23 mouse cellular contexts compared by ENCODE assay signal in genomic region chr11:107349756-107350155, GRCm38 (mm10).
A peak's percentile ranks its signal among the peaks of the same experiment; 100 is the strongest.
DNase-seq lines count a peak whose midpoint lies in the region; TF ChIP-seq lines count a peak whose summit lies in the region.
"Had no signal": no experiment of that assay in that cellular context is flagged by ENCODE, and none has a peak within 500 bp of the region (broad histone marks: within the 10 kb centered on the region; RNA-seq: fewer than 3 reads in every experiment).

No protein-coding gene starts in this region.

- H3K27me3 ChIP-seq in E14TG2a.4 (ENCODE audit: insufficient read depth, low read length): no peaks in the 10 kb centered on the region
- H3K27me3 ChIP-seq in ES-Bruce4 (ENCODE audit: control insufficient read depth, insufficient read depth, low read length, poor library complexity, severe bottlenecking): no peaks in the 10 kb centered on the region
- H3K27me3 ChIP-seq: embryonic facial prominence, embryonic 13.5 days; embryonic facial prominence, embryonic 15.5 days; forebrain, embryonic 13.5 days; forebrain, embryonic 15.5 days had no signal

- TF ChIP-seq EP300 in ES-Bruce4 (IDR thresholded peaks at IDR 0.05; ENCODE audit: insufficient read depth, low read depth, low read length): no peak

- H3K9ac ChIP-seq in ES-Bruce4 (ENCODE audit: low read depth, poor library complexity, severe bottlenecking) (no peak overlapping the region), ES-E14 (ENCODE audit: insufficient read depth, low read depth, low read length, poor library complexity, severe bottlenecking) (peak overlapping the region; percentile 8; the same call in 1 of the 2 replicates)
- H3K9ac ChIP-seq: embryonic facial prominence, embryonic 13.5 days; embryonic facial prominence, embryonic 15.5 days; forebrain, embryonic 13.5 days; forebrain, embryonic 15.5 days had no signal

- H3K4me1 ChIP-seq in E14TG2a.4 (replicated peaks; ENCODE audit: low read depth, low read length) (peaks cover 93% of the 10 kb centered on the region), ES-Bruce4 (ENCODE audit: control insufficient read depth, insufficient read depth, low read length) (peaks cover 11% of the 10 kb centered on the region), ES-E14 (ENCODE audit: control insufficient read depth in 2 of 2, insufficient read depth in 2 of 2, low read length in 2 of 2, poor library complexity in 1 of 2) (peaks cover 31 to 37% of the 10 kb centered on the region in 2 experiments)
- H3K4me1 ChIP-seq: embryonic facial prominence, embryonic 13.5 days; forebrain, embryonic 13.5 days; forebrain, embryonic 15.5 days had no signal

- DNase-seq in ES-E14 (ENCODE audit: low read depth, low spot score): no peak
- peak; percentile 53 for DNase-seq in ZHBTc4 (ENCODE audit: low read depth, low spot score)
- DNase-seq in urinary bladder, adult 2 months (ENCODE audit: low spot score): no peak
- no peak for DNase-seq in thymus, postnatal 14 days
- no peak for DNase-seq in layer of hippocampus, postnatal 10 days (ENCODE audit: low spot score in 2 of 2)
- DNase-seq: adrenal gland, adult 2 months; adrenal gland, postnatal 10 days; adrenal gland, postnatal 25 days; cerebellum, adult 11 months; cerebellum, adult 18-20 months; cerebellum, adult 8-10 months; cerebellum, adult 9-11 months; cerebellum, postnatal 14 days; cerebellum, postnatal 36 days; embryo, embryonic 11 days had no signal

- peaks cover 15% of the 10 kb centered on the region for H3K36me3 ChIP-seq in E14TG2a.4 (ENCODE audit: insufficient read depth, low read length)
- no peaks in the 10 kb centered on the region for H3K36me3 ChIP-seq in ES-Bruce4 (ENCODE audit: control insufficient read depth, insufficient read depth, low read length, poor library complexity, severe bottlenecking)
- no peaks in the 10 kb centered on the region for H3K36me3 ChIP-seq in ES-E14 (ENCODE audit: control insufficient read depth, insufficient read depth, low read length, poor library complexity, severe bottlenecking)
- H3K36me3 ChIP-seq: embryonic facial prominence, embryonic 13.5 days; embryonic facial prominence, embryonic 15.5 days; forebrain, embryonic 15.5 days had no signal

- in situ Hi-C loops in ES-E14 (cut with MboI; ENCODE audit: low sequenced_read_pairs in 2 of 2, unreplicated experiment in 2 of 2): no loop called here

- no peak for TF ChIP-seq POLR2A in ES-Bruce4 (IDR thresholded peaks at IDR 0.05; ENCODE audit: insufficient read depth, low read length)

- TF ChIP-seq CTCF in E14TG2a.4 (conservative IDR thresholded peaks at IDR 0.05; ENCODE audit: low read length) (no peak), ES-Bruce4 (IDR thresholded peaks at IDR 0.05; ENCODE audit: low read depth, low read length) (no peak)

- H3K27ac ChIP-seq in ES-Bruce4 (ENCODE audit: insufficient read depth, low read length): peak overlapping the region; percentile 55
- peak overlapping the region; percentile 71; the same call in 1 of the 2 replicates for H3K27ac ChIP-seq in ES-E14 (ENCODE audit: insufficient read depth, low read depth, low read length, poor library complexity, severe bottlenecking)
- H3K27ac ChIP-seq: embryonic facial prominence, embryonic 13.5 days; embryonic facial prominence, embryonic 15.5 days; forebrain, embryonic 10.5 days; forebrain, embryonic 13.5 days; forebrain, embryonic 15.5 days had no signal

- no peaks in the 10 kb centered on the region for H3K9me3 ChIP-seq in E14TG2a.4 (ENCODE audit: low read length)
- no peaks in the 10 kb centered on the region for H3K9me3 ChIP-seq in ES-Bruce4 (replicated peaks; ENCODE audit: control insufficient read depth, insufficient read depth, low read length, poor library complexity, severe bottlenecking)
- no peaks in the 10 kb centered on the region for H3K9me3 ChIP-seq in ES-E14 (ENCODE audit: control insufficient read depth, insufficient read depth, low read depth, low read length)
- H3K9me3 ChIP-seq: embryonic facial prominence, embryonic 13.5 days; embryonic facial prominence, embryonic 15.5 days; forebrain, embryonic 10.5 days; forebrain, embryonic 13.5 days; forebrain, embryonic 15.5 days had no signal

- H3K4me3 ChIP-seq in E14TG2a.4 (replicated peaks; ENCODE audit: low read length): peak overlapping the region; percentile 27
- no peak overlapping the region for H3K4me3 ChIP-seq in ES-Bruce4 (ENCODE audit: low read depth, low read length)
- peak overlapping the region in 1 of 2 experiments; percentile 9; a peak in 1 of 4 replicates for H3K4me3 ChIP-seq in ES-E14 (ENCODE audit: insufficient read depth in 1 of 2, low read depth in 1 of 2, low read length in 2 of 2, poor library complexity in 1 of 2, severe bottlenecking in 1 of 2)
- H3K4me3 ChIP-seq: embryonic facial prominence, embryonic 13.5 days; embryonic facial prominence, embryonic 15.5 days; erythroblast, embryonic 14.5 days; forebrain, embryonic 10.5 days; forebrain, embryonic 13.5 days; forebrain, embryonic 15.5 days had no signal

TF ChIP-seq in ES-E14, 5 proteins besides CTCF, POLR2A, EP300 and RAD21:
- TF ChIP-seq MAFK (IDR thresholded peaks at IDR 0.05; ENCODE audit: insufficient read depth, low read depth, low read length) (no peak), CHD2 (IDR thresholded peaks at IDR 0.05; ENCODE audit: low read depth, low read length) (no peak), ZC3H11A (IDR thresholded peaks at IDR 0.05; ENCODE audit: borderline replicate concordance, low read depth, low read length) (no peak), ZNF384 (IDR thresholded peaks at IDR 0.05; ENCODE audit: low read depth, low read length) (no peak), HCFC1 (IDR thresholded peaks at IDR 0.05; ENCODE audit: borderline replicate concordance, insufficient read depth, low read length) (no peak)
TF ChIP-seq in ES-E14: peak in this region for 0.
